20 mouse cellular contexts compared by ENCODE assay signal in genomic region chr5:64710236-64710635, GRCm38 (mm10).
A peak's percentile ranks its signal among the peaks of the same experiment; 100 is the strongest.
DNase-seq lines count a peak whose midpoint lies in the region; ATAC-seq lines count a peak whose summit lies in the region.
"Had no signal": no experiment of that assay in that cellular context is flagged by ENCODE, and none has a peak within 500 bp of the region (broad histone marks: within the 10 kb centered on the region; RNA-seq: fewer than 3 reads in every experiment).

No protein-coding gene starts in this region.

- peaks cover 2% of the 10 kb centered on the region; the same call in 1 of the 2 replicates for H3K9me3 ChIP-seq in intestine, embryonic 16.5 days (ENCODE audit: control insufficient read depth, low read length)
- H3K9me3 ChIP-seq in stomach, embryonic 16.5 days (replicated peaks; ENCODE audit: control insufficient read depth, low read length): no peaks in the 10 kb centered on the region
- H3K9me3 ChIP-seq: heart, embryonic 12.5 days; hindbrain, embryonic 15.5 days; liver, embryonic 13.5 days; neural tube, embryonic 13.5 days had no signal

- DNase-seq in kidney, adult 9 months: peak; percentile 40
- no peak for DNase-seq in kidney, adult 18-20 months
- no peak for DNase-seq in lung, postnatal 36 days
- DNase-seq in right cerebral cortex, postnatal 25 days: no peak
- DNase-seq: adrenal gland, adult 2 months; cerebellum, adult 9-10 months; forebrain, postnatal 0 days; heart, postnatal 14 days; liver, embryonic 13.5 days; midbrain, embryonic 14.5 days; spleen, adult 18-20 months had no signal

- H3K4me2 ChIP-seq in intestine, embryonic 16.5 days (ENCODE audit: low read depth, low read length): 0 out of 2 replicates have a peak overlapping the region, but pooled peaks have one; percentile 0
- H3K4me2 ChIP-seq in stomach, embryonic 16.5 days (ENCODE audit: low read depth, low read length): no peak overlapping the region
- H3K4me2 ChIP-seq: heart, embryonic 12.5 days; hindbrain, embryonic 15.5 days; liver, embryonic 13.5 days; neural tube, embryonic 13.5 days had no signal

- 0 out of 2 replicates have a peak, but pooled peaks have one; percentile 27 for ATAC-seq in erythroblast, adult 5-6 weeks (replicated peaks; ENCODE audit: low FRiP score, poor library complexity, severe bottlenecking)
- peak; percentile 74 for ATAC-seq in intestine, embryonic 16.5 days
- peak; percentile 33; the same call in 1 of the 2 replicates for ATAC-seq in stomach, embryonic 16.5 days (ENCODE audit: insufficient read depth, low FRiP score)
- ATAC-seq: forebrain, postnatal 0 days; lung, postnatal 0 days had no signal

- WGBS in intestine, embryonic 16.5 days: 59% methylated on average over 3 of the region's 3 CpGs
- WGBS in stomach, embryonic 16.5 days: 42% methylated on average over 3 of the region's 3 CpGs

- no peaks in the 10 kb centered on the region; the same call in 1 of the 2 replicates for H3K4me1 ChIP-seq in intestine, embryonic 16.5 days (ENCODE audit: control insufficient read depth, insufficient read depth, low read length)
- H3K4me1 ChIP-seq in stomach, embryonic 16.5 days (ENCODE audit: control insufficient read depth, insufficient read depth, low read length): peaks cover 7% of the 10 kb centered on the region; the same call in 1 of the 2 replicates
- H3K4me1 ChIP-seq: hindbrain, embryonic 15.5 days had no signal

- no peak overlapping the region for H3K4me3 ChIP-seq in intestine, embryonic 16.5 days (ENCODE audit: low read length)
- H3K4me3 ChIP-seq in stomach, embryonic 16.5 days (replicated peaks; ENCODE audit: low read length): no peak overlapping the region
- H3K4me3 ChIP-seq: erythroblast, embryonic 14.5 days; heart, embryonic 12.5 days; hindbrain, embryonic 15.5 days; layer of hippocampus, adult 2 months; liver, embryonic 13.5 days; neural tube, embryonic 13.5 days had no signal

- no peaks in the 10 kb centered on the region for H3K36me3 ChIP-seq in intestine, embryonic 16.5 days (ENCODE audit: control insufficient read depth, insufficient read depth, low read length)
- H3K36me3 ChIP-seq in stomach, embryonic 16.5 days (ENCODE audit: control insufficient read depth, insufficient read depth, low read length): no peaks in the 10 kb centered on the region
- H3K36me3 ChIP-seq: heart, embryonic 12.5 days; hindbrain, embryonic 15.5 days; liver, embryonic 13.5 days; neural tube, embryonic 13.5 days had no signal

- H3K27me3 ChIP-seq in intestine, embryonic 16.5 days (replicated peaks; ENCODE audit: control insufficient read depth, insufficient read depth, low read length): no peaks in the 10 kb centered on the region
- H3K27me3 ChIP-seq in stomach, embryonic 16.5 days (ENCODE audit: control insufficient read depth, insufficient read depth, low read length): no peaks in the 10 kb centered on the region
- H3K27me3 ChIP-seq: heart, embryonic 12.5 days; hindbrain, embryonic 15.5 days; liver, embryonic 13.5 days; neural tube, embryonic 13.5 days had no signal

- no peak overlapping the region for H3K9ac ChIP-seq in intestine, embryonic 16.5 days (ENCODE audit: low read depth, low read length)
- H3K9ac ChIP-seq in stomach, embryonic 16.5 days (ENCODE audit: low read length): no peak overlapping the region
- H3K9ac ChIP-seq: forebrain, postnatal 0 days; heart, embryonic 12.5 days; hindbrain, embryonic 15.5 days; liver, embryonic 13.5 days; neural tube, embryonic 13.5 days had no signal

- H3K27ac ChIP-seq in intestine, embryonic 16.5 days (ENCODE audit: low read length): peak overlapping the region; percentile 39
- no peak overlapping the region for H3K27ac ChIP-seq in stomach, embryonic 16.5 days (ENCODE audit: low read length)
- H3K27ac ChIP-seq: hindbrain, embryonic 15.5 days; liver, embryonic 13.5 days; neural tube, embryonic 13.5 days had no signal
